Mouse (Mus musculus): ENCODE measurements around the gene Cep55.
A peak's percentile ranks its signal among the peaks of the same experiment; 100 is the strongest.

Gene Cep55

DNA sequence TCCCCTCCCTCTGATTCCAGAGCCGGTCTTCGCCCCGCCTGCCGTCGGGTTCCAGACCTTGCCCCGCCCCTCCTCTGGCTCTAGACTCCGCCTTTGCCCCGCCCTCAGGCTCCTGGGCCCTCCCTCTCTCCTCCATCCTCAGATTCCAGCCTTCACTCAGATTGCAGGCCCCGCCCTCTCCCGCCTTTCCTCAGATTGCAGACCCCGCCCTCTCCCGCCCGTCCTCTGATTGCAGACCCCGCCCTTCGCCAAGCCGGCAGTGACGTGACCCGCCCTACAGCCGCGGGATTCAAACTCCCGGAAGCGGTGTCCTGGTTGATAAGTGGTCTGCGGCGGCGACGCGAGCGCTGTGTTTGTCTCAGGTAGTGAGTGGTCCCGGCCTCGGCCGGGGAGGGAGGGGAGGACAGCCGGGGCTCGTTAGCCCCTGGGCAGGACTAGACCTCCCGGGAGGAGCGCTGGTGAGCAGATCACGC lies at the start of gene Cep55:
TSS of gene Cep55 (plus strand) at position 292 of the 473 bp plus-strand sequence.
- DNase-seq, result peak; percentile 98

DNA sequence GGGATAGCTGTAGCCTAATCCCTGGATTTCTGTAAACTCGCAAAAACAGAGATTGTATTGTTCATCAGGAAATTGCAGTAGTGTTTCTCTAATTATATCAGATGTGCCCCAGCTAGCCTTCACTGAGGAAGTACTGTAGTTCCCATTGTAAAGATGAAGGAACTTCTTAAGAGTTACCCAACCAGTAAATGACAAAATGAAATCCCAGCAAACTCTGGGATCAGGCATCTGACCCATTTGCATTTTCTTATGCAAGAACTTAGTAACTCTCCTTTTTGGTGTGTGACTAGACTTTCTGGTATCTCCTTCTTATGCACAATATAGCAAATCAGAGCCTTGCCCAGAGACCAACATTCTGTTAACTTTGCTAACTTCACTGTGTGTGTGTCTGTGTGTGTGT lies 43.4 kb upstream of the Cep55 start:
- no peak for DNase-seq

DNA sequence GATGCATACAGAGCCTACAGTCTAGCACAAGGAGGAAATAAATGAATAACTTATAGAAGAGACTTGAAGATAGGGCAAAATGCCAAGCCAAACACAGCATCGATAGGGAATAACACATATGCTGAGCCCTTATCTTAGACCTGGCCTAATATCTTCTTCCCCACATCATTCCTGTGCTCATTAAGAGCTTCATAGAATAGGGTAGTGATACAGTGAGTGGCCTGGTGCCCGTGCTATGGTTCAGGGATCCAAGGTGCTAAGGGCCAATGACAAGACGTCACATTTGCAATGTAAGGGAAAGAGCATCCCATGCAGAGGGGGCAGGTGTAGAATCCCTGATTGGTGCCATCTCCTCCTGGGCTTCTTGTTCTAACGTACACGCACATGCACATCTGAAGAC lies 40.4 kb upstream of the Cep55 start:
- DNase-seq, result no peak

DNA sequence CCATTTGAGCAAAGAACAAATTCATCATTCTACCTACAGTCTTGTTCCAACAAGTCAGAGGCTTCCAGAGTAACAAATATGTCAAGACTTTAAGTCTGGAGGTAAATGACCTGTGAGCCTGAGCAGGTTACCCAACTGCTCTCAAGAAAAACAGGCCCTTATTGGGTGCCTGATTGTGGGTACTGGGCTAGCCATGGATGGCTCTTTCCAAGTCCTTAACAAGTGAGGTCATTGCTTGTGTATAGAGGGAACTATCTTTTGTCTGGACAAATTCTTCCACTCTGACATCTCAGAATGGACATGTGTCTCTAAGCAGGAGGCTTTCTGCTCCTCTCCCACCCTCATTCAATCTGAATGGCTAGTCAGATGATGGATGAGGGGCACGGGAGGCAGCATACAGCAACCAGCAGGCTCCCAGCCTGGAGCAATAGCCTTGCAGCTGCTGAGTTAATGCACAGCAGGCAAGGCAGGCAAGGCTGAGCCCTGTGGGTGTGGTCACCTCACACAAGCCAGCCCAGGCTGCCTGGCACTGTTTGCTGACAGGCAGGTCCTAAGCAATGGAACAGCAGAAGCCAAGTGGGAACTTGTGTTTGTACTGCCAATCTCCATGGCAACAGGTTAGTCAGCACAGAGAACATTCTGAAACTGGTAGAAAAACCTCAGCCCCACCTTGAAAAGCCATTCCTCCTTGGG lies 39.5 kb upstream of the Cep55 start:
- DNase-seq, result peak; percentile 84

DNA sequence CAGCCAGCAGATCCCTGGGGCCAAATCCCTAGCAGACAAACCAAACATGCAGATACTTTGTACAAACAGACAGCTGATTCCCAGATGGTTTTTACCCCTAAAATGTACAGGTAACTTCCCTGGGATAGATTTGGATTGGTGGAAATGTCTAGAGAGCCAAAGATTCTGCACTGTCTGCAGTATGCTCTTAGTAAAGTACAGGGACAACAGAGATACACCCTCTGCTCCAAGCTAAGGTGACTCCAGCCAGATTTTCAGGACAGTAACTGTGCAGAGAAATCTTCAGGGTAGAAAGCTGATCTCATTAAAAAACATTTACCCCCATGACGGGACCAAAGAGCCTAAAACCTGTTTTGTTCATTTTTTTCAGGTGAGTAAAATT lies 38.9 kb upstream of the Cep55 start:
- no peak for DNase-seq

DNA sequence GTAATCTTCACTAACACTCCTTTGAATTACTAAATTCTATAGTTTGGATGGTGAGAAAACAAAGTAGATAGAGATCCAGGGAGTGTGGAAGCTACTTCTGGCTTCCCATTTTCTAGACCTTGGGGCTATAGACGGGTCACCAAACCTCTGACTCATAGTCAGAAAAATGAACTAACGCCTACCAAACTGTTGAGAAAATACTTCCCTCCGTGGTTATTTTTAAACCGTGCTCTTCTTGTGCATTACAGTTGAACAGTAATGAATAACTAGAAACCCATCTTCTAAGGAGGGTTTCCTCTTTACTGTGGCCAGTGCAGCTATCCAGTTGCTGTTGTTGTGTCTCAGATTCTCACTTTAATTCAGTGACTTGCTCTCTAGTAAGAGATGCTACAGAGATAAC lies 32.1 kb upstream of the Cep55 start:
- DNase-seq, result no peak

DNA sequence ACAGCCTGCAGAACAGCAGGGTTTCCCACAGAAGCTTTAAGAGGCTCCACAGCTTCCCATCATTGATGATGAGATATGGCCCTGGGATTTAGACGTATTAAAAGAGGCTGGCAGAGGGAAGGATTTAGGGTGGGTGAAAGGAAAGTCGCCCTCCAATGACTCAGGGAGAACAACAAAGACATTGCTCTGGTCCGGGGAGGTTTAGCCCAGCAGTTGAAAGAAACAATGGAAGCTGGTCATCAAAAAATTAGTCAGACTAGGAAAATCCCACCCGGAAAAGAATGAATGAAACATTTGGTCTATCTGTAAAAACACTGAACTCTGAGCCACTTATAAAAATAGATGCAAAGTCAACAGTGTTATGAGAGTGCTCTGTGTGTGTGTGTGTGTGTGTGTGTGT lies 31.2 kb upstream of the Cep55 start:
- no peak for DNase-seq

DNA sequence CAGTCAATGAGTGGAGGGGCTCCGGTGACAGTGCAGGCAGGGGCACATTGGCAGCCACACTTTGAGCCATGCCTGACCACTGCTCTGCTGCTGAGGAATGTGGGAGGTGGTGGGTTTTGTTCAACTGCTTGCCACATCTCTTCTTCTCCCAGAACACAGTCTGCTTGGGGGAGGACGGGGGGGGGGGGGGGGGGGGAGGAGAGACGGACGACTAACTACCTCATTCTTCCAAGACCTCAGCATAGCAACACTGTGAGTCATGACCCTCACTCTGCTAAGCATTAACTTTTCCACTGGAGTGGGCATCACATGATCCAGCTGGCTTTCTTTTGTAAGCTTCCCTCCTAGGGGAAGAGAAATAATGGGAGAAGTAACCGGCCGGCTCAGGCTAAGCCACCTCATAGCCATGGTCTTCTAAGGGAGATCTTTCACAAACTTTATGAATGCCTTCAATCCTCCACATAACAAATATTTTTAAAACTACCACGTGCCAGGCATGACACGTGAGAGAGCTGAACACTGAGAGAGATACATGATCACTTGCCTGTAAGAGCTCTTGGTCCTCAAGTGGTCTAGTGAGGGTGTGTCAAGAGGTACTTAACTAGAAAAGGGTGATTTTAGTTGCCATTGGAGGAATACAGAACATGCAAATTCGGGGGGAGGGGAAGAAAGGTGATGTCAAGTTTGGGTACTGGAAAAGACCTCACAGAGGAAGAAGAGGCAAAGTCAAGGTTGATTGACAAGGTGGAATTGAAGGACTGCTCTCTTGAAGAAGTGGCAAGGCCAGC lies 29.4 kb upstream of the Cep55 start:
- DNase-seq, result peak; percentile 83

DNA sequence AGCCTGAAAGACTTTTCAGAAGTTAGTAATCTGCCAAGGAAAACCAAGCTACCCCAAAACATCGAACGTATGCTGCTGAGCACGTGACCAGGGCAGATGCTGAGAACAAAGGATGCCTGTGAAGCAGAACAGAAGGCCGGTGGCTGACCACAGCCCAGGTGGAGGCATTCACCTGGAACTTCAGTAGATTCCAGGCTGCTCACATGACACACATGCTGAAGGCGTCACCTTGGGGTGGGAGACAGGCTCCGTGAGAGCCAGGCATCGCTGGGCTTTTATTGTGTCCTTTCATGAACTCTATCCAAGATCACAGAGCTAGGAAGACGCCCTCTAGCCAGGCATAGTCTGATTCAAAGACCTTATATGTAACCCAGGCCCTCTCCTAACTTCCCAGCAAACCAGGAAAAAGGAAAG lies 28.6 kb upstream of the Cep55 start:
- peak; percentile 43 for DNase-seq

DNA sequence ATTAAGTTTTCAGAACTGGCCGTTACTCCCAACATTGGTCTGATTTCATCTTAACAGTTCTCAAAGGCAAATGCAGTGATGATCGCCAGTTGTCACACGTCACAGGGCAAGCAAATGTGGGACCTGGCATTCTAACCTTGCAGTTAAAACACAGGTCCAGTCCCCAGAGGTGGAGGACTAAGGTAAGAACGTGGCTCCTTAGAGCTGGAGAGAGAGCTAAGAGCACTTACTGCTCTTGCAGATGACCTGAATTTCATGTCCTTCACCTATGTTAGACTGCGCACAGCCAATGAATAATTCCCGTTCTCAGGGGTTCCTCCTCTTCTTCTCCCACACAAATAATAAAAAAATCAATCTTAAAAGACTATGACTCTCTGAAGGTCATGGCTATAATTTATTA lies 27.4 kb upstream of the Cep55 start:
- DNase-seq, result no peak

DNA sequence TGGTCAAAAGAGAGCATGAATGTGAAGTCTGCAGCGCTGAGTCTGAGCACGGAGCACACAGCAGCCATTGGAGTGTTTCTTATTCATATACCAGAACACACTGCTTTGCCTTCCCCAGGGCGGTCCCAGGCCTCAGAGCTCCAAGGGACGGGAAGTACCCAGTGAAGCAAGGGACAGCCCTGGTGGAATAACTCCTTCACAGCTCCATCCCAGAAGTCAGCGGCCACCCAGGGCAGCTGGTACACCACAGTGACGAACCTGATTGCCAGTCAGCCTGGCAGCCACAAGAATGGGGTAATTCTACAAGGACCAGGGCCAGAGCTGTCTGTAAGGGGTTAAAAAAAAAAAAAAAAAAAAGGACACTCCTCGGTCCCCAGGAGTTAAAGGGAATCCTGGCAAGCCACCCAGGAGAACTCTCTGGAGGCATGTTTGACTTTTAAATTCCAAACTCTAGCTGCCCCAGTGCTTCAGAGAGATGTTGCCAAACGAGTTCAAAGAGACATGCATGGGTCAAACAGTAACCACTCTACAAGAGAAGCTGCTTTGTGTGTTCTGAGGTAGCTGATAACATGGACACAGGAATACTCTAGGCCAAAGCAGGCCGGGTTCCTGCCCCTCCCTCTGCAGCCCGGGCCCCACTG lies 26.8 kb upstream of the Cep55 start:
- DNase-seq, result peak; percentile 79

DNA sequence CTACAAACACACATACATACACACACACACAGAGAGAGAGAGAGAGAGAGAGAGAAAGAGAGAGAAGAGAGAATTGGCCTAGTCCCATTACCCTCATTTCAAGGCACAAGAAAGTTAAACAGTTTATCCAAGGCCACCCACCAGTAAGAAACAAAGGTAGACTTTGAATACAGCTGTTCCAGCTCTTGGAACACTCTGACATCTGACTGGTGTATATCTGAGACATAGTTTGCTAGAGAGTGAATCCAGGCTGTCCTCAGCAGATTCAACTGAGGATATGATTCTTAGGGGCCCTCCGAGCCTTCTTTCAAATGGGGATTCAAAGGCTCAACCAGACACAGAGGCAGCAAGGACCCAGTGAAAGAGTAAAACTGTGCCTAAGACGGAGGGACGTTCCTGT lies 25.5 kb upstream of the Cep55 start:
- peak; percentile 51 for DNase-seq

DNA sequence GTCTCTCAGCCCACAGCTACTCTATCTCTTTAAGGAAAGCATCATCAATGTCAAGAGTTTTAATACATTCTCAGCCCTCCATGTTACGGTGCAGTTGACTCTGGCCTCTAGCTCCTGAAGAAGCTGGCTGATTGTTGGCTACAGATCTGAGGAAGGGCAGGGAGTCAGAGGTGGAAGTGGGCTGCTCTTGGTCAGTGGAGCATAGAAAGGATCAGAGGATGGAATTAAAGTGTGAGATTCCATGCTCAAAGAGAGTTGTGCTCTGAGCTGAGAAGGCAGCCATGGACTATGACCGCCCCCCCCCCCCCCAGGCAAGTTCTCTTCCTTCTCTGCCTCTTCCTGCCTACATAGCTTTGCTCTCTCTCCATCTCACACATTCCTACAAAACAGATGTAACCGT lies 24.9 kb upstream of the Cep55 start:
- DNase-seq, result no peak

DNA sequence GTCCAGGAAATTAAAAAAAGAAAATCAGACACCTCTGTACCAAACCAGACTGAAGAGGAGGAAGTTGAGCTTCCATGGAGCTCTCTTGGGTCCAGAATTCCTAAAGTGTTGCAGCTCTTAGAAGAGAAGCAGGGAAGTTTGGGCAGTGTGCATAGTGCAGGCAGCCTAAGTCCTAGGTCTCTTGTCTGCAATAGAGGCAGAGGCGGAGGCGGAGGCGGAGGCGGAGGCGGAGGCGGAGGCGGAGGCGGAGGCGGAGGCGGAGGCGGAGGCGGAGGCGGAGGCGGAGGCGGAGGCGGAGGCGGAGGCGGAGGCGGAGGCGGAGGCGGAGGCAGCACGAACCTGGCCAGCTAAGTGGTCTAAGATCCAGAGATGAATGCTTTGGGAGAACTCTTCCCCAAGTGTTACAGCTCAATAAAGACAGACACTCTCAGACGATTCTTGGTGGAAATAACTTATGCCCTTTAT lies 24.1 kb upstream of the Cep55 start:
- peak; percentile 81 for DNase-seq

DNA sequence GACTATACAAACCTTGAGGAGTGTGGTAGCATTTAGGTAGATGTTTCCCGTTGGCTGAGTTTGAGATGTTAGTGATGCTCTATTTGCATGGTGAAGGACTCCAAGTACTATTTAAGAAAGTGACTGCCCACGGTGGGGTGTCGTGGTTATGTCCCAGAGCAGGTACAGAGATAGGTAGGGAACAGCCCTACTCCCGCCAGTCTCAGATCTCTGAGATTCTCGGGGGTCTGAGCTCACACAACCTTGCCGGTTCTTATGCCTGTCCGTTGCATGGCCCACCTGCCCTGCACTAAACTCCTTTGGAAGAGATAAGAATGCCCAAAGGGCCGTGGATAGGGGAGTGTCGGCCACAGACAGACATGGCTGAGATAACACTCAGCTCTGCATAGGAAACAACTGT lies 23.7 kb upstream of the Cep55 start:
- DNase-seq, result no peak

DNA sequence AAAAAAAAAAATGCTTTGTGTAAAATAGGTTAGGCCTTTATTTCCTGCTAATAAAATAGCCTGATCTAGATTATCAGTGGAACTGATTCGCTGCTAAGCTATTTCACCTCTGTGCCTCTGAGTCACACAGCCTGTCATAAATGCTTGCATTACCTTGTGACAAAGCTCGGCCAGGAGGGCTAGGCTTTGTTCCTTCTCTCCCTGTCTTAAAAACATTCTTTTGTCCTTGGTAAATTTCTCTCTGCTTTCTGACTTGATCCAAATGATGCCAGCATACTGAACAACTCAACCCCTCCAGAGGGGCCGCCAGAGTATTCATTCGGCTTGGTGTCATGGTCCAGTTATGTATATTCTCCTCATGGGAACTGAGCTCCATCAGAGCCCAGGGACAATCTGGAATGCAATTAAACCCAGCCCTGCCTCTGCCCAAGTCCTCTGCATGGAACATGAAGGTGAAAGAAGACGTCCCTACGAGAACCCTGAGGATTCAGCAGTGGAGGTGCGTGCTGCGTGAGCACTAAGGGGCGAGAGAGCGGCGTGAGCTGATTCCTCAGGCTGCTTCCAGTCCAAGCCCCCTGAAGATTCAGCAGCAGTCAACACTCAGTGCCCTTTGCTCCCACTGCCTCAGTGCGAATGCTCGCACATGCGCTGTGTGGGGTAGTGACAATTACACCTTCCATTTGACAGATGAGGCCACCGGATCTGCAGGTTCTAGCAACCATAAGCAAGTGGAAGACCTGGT lies 21.6 kb upstream of the Cep55 start:
- DNase-seq, result no peak

DNA sequence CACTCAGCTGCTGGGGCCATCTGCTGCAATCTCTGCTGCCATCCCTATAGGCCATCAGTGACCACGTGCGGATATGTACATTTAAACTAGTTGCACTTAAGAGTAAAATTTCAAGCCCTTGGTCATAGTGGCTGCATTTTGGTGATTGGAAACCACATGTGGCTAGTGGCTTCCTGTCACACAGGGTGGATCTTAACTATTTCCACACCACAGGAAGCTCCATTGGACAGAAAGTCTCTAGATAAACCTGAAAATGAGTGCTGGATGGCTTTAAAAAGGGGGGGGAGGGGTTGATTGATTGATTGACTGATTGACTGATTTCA lies 21.1 kb upstream of the Cep55 start:
- DNase-seq, result no peak

DNA sequence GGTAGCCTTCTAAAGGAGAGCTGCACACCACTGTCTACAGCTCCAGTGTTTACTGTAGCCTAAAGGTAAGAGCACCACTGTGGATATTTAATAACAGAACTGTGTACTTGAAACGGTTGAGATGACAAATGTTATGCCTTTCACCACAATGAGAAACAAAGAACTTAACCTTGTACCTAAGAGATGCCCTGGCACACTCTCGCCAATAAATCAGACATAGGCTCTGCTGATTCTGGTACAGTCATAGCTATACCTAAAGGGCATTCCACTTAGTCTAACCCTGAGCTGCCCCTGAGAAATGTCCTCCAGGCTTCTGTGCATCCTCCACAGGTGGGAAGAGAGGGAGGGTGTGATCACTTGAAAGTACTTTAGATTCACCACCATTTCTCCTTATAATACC lies 20.1 kb upstream of the Cep55 start:
- no peak for DNase-seq

DNA sequence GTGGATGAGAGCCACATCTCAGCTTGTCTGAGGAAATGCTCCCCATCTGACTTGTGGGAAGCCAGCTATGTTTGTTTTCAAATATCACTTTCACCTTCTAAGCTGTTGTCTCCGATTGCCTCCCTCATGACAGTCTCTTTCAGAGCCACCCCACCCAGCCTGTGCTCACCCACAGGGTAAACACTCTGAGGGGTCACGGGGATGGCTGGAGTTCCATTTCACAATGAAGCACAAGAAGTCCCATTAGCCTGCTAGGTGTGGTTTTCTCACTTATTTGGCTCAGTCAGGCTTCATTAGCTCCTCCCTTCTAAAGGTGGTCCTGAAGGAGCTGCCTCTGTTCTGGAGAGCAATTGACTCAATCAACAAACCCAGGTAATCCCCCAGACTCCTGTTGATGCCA lies 19.0 kb upstream of the Cep55 start:
- no peak for DNase-seq

DNA sequence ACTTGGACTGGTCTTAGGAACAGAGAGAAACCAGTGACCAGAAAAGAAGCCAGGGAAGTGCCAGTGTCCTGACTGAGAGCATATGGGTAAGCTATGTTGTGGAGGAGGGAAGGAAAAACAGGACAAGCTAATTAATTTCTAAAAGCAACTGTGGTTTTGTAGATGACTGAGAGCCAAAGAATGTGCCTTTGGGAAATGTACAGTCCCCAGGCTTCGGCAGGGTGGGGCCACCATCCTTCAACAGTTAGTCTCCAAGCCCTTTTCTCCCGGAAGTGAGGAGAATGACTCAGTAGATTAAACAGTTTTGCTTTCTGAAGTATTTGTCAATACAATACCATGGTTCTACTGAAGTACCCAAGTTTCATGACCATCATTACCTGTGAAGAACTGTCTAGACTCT lies 16.5 kb upstream of the Cep55 start:
- DNase-seq, result peak; percentile 53

DNA sequence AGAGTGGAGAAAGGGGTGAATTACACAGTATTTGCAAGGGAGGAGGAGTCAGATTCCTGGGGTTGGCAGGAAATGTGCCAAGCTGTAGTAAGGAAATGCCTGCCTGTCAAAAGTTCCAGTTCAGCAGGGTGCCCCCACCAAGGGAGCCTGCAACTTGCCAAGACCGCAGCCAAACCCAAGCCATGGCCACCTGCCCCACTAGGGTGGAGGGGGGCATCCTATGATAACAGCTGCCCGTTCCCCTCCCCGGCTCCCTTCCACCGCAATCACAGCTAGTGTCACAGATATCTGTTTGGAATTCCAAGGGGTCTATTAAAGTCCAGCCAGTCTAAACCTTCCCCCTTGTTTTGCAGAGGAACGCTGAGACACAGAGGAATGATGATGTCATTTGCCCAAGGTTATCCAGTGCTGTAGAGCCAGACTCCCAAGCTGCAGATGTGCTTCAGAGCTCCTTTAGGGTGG lies 12.5 kb upstream of the Cep55 start:
- peak; percentile 52 for DNase-seq

DNA sequence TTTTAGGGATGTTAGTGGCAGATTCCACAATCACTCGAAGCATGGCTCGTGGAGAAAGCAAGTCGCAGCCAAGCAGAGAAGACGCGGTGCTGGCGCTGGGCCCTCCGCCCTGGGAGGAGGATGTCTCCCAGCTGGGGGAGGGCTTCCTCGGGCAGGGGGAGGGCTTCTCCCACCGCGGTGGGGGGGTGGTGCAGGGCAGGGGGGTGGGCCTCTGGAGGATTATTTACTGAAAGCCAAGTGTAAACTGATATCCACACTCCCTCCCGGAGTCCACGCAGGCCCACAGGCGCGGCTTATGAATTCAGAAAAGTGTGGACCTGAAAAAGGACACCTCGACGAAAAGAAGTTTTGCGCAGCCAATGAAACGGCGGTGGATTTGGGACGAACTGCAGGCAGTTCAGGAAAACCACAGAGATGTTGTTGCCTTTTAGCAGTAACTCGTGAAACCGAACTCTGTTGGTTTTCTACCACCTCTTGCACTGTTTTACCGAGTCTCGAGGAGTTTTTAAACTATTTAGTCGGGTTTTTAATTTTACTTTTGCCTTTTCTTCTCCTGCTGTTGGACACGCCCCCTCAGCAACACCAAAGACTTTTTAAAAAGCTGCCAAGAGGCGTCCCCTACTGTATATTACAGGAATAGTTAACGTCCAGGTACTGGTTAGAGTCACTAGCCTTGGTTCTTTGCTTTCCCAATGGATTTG lies 11.4 kb upstream of the Cep55 start, which contains the start of gene Myof:
TSS of gene Myof (minus strand) at position 297 of the 701 bp plus-strand sequence.
- peak; percentile 81 for DNase-seq

All from lung, postnatal 10 days (tissue).